Mouse (Mus musculus) regulatory T cell (primary cell): ENCODE measurements at regions not wholly inside any gene's neighbourhood (a gene's known extent, or its start where the extent isn't known, plus 50 kb on each side); places are given as distances from the start of the nearest gene placed in this dataset.

Experiments
- in situ Hi-C: fragments of 300-600 bp; cut with MboI, MseI; formaldehyde crosslinking; loops from one replicate; pipeline ENCODE4 v1.15.1; 2025; ENCODE audit warnings: high pct_unique_total_duplicates

GRCm38 (mm10) chr5:29142957-29143356, 52.8 kb upstream of the Rnf32 start:
- in situ Hi-C loops, result no loop called here

GRCm38 (mm10) chr5:29142502-29142901, 53.3 kb upstream of the Rnf32 start:
- in situ Hi-C loops, result no loop called here

DNA sequence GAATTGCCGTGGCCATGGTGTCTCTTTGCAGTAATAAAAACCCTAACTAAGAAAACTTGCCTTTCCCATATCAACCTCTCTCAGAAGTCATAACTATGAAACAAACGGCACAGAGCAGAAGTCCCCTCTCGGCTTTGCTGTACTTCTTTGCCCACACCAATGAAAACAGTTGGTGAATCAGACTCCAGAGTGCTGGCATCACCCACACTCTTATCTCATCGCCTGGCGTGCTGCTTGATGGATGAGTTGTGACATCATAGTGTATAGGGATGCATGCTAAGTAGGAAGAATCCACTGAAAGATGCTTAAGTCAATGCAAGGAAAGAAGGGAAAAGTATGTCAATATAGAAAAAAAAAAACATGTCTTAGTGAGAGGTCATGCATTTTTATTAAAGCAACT, 58.3 kb upstream of the Rnf32 start:
- in situ Hi-C loops, result no loop called here

DNA sequence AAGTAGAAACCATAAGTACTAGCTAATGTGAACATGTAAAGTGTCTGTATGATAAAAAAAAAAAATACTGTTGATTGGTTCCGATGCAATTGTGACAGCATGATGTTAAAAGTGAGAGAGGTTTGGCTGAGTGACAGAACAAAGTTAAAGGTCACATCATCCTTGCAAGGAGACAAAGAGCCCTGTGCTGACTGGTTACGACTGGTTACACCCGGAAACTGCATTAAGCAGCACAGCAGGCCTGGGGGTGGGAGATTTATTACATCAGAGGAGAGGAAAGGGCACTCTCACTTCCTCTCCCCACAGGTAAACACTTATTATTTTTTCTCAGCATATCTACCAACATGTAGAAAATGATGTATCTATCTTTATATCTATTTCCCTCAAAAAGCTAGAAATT, 63.5 kb upstream of the Rnf32 start:
- in situ Hi-C loops, result no loop called here

GRCm38 (mm10) chr5:29131762-29132161, 64.0 kb upstream of the Rnf32 start:
- in situ Hi-C loops, result no loop called here

DNA sequence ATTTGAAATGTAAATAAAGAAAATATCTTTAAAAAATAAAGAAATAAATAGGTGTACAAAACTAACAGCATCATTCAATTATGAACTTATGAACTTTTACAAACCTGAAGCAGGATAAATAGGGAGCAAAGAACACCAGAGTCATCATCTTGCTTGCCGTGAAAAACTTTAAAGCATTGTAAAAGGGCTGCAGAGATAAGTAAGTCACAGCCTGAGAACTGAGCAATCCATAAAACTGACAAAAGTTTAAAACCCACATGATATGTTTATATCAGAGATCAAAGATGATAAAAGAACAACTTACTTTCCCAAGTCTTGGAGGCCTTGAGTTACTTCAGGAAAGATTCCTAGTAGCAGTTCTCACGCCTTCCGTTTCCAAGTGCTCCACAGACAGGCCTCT, 66.1 kb upstream of the Rnf32 start:
- in situ Hi-C loops, result loop anchor here (10.0 kb wide), 1 partner anchor 145 kb away; no protein-coding TSS in a partner anchor

GRCm38 (mm10) chr5:29116942-29117341, 78.8 kb upstream of the Rnf32 start:
- in situ Hi-C loops, result no loop called here

DNA sequence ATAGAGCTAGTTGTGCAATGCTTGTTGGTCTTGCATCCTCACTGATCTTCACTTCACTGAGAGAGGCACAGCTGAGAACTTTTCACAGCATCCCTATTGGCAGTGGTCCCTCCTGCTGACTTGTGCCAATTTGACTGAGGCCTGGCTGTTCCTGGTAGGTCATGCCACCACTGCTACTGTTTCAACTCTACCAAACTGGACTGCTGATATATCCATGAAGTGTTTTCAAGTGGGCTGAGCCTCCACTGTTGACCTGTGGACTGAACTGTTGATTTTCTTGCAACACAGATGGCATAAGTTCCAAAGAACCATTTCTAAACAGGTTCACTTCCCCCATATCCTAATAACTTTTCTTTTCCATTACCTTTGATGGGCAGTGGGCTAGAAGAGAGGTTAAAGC, 83.3 kb upstream of the Rnf32 start:
- in situ Hi-C loops, result no loop called here

- in situ Hi-C loops, result no loop called here
Observed at GRCm38 (mm10) chr5:29107276-29107675, 88.5 kb upstream of the Rnf32 start.

DNA sequence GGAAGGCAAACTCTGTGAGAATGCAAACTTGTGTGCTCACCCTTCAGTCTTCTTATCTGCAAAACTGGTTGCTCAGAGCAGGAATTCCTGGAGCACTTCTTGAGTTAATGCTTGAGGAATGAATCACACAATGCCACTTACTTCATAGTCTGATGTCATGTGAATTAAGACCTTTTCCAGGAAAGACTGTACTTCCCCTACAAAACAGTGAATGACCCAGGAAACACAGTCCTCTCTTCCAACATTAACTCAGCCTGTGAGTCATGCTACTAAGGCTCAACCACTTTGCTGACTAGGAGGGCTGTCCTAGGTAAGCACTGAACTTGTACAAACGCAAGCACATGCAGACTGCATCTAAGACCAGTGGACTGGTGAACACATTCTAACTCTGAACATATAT, 112.5 kb upstream of the Rnf32 start:
- in situ Hi-C loops, result loop anchor here (10.0 kb wide), 1 partner anchor 1678 kb away; no protein-coding TSS in a partner anchor

DNA sequence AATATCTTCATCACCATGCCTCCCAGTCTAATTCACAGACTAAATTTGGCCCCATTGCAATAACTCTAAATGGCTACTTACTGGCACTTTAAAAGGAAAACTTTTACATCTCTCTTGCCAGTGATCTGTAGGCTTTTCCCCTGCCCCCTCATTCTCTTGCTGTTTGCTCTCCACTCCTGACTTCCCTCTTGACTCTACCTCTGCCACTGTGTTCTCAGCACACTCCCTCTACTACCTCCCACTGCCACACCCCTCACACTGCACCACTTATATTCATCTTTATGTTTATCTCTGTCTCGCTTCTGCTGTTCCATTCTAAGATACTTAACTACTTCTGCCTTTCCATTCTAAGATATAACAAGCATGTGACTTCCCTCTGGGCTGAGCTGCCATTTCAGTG, 141.4 kb upstream of the Rnf32 start:
- in situ Hi-C loops, result no loop called here

- in situ Hi-C loops, result no loop called here
Observed at GRCm38 (mm10) chr5:29036636-29037035, 159.2 kb upstream of the Rnf32 start.

DNA sequence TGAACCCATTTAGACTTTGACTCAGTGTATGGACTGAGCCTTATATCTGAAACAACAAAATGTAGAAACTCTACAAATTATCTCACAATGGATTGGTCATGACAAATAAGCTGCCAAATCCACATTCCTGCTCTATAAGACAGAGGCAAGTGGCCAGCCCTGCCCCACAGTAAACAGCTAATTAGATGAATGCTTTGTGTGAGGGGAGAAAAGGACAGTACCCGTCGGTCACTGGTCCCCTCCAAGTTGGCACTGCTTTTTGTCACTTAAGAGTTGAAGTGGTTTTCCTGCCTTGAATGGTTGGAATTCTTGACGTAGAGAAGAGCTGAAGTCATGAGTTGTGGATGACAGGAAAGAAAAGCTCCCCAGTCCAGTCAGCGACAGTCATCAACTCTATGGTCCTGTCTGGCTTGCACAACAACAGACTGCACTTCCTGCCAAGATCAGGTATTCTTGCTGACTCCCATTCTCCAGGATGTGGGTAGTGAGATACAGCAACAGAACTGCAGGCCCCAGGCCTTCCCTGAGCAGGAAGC, 162.3 kb upstream of the Rnf32 start:
- in situ Hi-C loops, result no loop called here

- in situ Hi-C loops, result no loop called here
Observed at GRCm38 (mm10) chr5:29030525-29030924, 165.3 kb upstream of the Rnf32 start.

DNA sequence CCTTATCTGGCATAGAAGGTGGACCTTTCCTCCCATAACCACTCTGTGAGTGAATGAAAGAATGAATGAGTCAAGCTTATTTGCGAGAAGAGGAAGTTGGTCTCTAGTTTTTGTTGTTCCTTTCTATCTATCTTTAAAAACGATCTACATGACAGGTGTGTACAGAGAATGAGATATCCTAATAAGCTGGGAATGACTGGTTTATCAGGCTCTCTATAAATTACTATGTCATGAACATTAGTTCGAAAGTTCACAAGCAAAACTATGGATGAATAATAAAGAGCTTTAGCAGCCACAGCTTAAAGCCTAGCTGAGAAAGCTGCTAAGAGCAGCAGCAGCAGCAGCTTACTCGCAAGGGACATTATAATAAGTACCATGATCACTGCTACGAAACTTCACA, 165.8 kb upstream of the Rnf32 start:
- in situ Hi-C loops, result no loop called here

GRCm38 (mm10) chr5:29025045-29025444, 170.7 kb upstream of the Rnf32 start:
- in situ Hi-C loops, result no loop called here

GRCm38 (mm10) chr5:28992796-28993195, 203.0 kb upstream of the Rnf32 start:
- in situ Hi-C loops, result no loop called here

GRCm38 (mm10) chr5:28979932-28980331, 215.9 kb upstream of the Rnf32 start:
- in situ Hi-C loops, result no loop called here

DNA sequence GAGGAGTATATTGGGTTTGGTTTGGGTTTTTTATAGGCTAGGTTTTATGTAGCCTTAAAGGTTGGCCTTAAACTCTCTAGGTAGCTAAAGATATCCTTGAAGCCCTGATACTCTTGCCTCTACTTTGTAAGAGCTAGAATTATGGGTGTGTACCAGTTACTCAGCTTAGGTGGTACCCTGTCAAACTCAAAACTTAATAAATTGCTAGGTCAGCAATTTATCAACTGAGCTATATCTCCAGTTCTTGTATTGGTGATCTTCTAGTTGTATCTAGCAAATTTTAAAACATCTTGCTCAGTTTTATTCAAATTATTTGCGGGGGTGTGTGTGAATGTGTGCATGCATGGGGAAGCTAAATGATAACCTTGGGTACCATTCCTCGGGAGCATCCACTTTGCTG, 225.4 kb upstream of the Rnf32 start:
- in situ Hi-C loops, result no loop called here

- in situ Hi-C loops, result no loop called here
Observed at GRCm38 (mm10) chr5:28955036-28955435, 240.8 kb upstream of the Rnf32 start.

- in situ Hi-C loops, result no loop called here
Observed at GRCm38 (mm10) chr5:28947465-28947864, 248.3 kb upstream of the Rnf32 start.

GRCm38 (mm10) chr5:28943571-28944316, 252.0 kb upstream of the Rnf32 start:
- in situ Hi-C loops, result no loop called here

- in situ Hi-C loops, result no loop called here
Observed at GRCm38 (mm10) chr5:28940972-28941371, 254.8 kb upstream of the Rnf32 start.
